Mouse (Mus musculus): ENCODE results near the gene Tmem144.

DNA sequence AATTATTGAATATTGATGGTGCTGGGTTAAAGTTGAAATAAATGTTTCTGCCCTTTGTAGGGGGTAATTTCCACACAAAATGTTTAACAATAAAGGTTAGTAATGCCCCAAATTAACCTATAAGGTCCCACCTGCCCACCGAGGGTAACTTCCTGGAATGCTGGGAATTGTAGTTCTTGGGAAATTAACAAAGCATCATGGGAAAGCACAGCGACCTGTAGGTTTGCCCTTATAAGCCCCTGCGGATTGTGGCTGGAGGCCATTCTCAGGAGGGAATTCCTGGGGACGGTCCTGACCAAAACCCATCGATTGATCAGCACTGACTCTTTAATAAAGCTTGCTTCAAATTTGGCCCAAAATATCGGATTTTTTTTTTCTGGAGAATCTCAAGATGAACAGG is 1.9 kb downstream of the Tmem144 start:
- TF ChIP-seq GATA1 (IDR thresholded peaks at IDR 0.05; ENCODE audit: borderline replicate concordance, low read length) (no peak), FLI1 (IDR thresholded peaks at IDR 0.05; ENCODE audit: low read length) (no peak)

All from megakaryocyte, embryonic 14.5 days (primary cell).